Mouse (Mus musculus) embryonic facial prominence, embryonic 11.5 days (tissue): ENCODE results near the gene Arhgap28. TPM values are rescaled to one million over a fixed set of nuclear protein-coding genes. Genes with fewer than 3 reads are reported as not detected.
A peak's percentile ranks its signal among the peaks of the same experiment; 100 is the strongest.

ENCODE experiments used
- ATAC-seq: fragments of 200-750 bp; cut with Nextera tagmentation; replicated peaks from 2 replicates; pipeline ENCODE4 v1.8.0; 2017; ENCODE audit warnings: low read depth; ENCODE audit not compliant: insufficient number of reproducible peaks, low FRiP score, low TSS enrichment
- DNase-seq: peaks from one replicate; pipeline ENCODE4 v3.0.0-alpha.2; 2015; ENCODE audit warnings: low spot score
- H3K27ac ChIP-seq: fragments of 300-500 bp; sonication (generic); replicated peaks from 2 replicates; pipeline ENCODE4 v1.5.1; 2014; ENCODE audit warnings: mild to moderate bottlenecking, low read depth, low read length, control low read depth
- H3K27me3 ChIP-seq: fragments of 300-500 bp; sonication (generic); 2 replicates; pipeline ENCODE4 v1.6.1; 2014; ENCODE audit warnings: mild to moderate bottlenecking, low read length, moderate library complexity, mixed read lengths; ENCODE audit not compliant: control insufficient read depth, insufficient read depth
- H3K36me3 ChIP-seq: fragments of 300-500 bp; sonication (generic); replicated peaks from 2 replicates; pipeline ENCODE4 v1.6.1; 2014; ENCODE audit warnings: low read depth, mild to moderate bottlenecking, low read length, moderate library complexity, mixed read lengths; ENCODE audit not compliant: control insufficient read depth, insufficient read depth
- H3K4me1 ChIP-seq: fragments of 300-500 bp; sonication (generic); 2 replicates; pipeline ENCODE4 v1.6.1; 2014; ENCODE audit warnings: low read length, mixed read lengths; ENCODE audit not compliant: control insufficient read depth, insufficient read depth
- H3K4me2 ChIP-seq: fragments of 300-500 bp; sonication (generic); 2 replicates; pipeline ENCODE4 v1.6.1; 2014; ENCODE audit warnings: low read depth, mild to moderate bottlenecking, control low read depth, low read length, moderate library complexity
- H3K4me3 ChIP-seq: fragments of 300-500 bp; sonication (generic); 2 replicates; pipeline ENCODE4 v1.5.1; 2014; ENCODE audit warnings: low read depth, low read length, control low read depth
- H3K9ac ChIP-seq: fragments of 300-500 bp; sonication (generic); replicated peaks from 2 replicates; pipeline ENCODE4 v1.6.1; 2014; ENCODE audit warnings: mild to moderate bottlenecking, control low read depth, low read length
- H3K9me3 ChIP-seq: fragments of 300-500 bp; sonication (generic); replicated peaks from 2 replicates; pipeline ENCODE4 v1.6.1; 2016; ENCODE audit warnings: mild to moderate bottlenecking, low read length, inconsistent platforms, mixed read lengths; ENCODE audit not compliant: control insufficient read depth
- WGBS: fragments of 180-500 bp; shearing (Covaris S2); extraction: QIAGEN DNeasy Blood & Tissue Kit; methylation state at CpG from one replicate; pipeline ENCODE4 v1.1.7; 2014; 5-methylcytosine and 5-hydroxymethylcytosine counted together
- polyA plus RNA-seq: library from polyadenylated mRNA; unstranded; fragments of >200 nt; fragmentation: Nextera tagmentation; extraction: Ambion mirVana; gene quantifications from 2 replicates; pipeline ENCODE4 v1.2.1, GENCODE M21; 2014

Arhgap28 gene
- polyA plus RNA-seq, 1 experiment from 2014 or later, result 82.7 TPM

DNA sequence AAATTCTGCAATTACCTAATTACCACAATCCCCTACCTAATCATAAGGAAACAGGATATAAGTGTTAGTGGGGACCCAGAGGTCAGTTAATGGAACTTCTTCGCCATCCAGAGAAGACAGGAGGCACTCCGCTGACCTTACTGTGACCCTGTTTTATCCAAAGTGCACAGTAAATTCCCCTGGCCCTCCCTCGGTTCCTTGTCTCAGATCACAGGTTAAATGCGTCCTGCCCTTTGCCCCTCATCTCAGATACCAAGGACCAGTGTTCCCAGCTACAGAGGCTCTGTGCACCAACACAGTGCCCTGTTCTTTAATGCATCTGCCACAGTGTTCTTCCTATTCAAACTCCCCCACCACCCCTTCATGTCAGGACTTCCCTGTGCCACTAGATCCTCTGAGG, 18.4 kb downstream of the Arhgap28 start:
- DNase-seq (no peak), ATAC-seq (no peak)
- Histone ChIP-seq H3K9me3 (no peaks in the 10 kb centered on the region), H3K4me1 (peaks cover 8% of the 10 kb centered on the region), H3K9ac (no peak overlapping the region), H3K27ac (no peak overlapping the region), H3K4me3 (no peak overlapping the region), H3K36me3 (no peaks in the 10 kb centered on the region), H3K27me3 (no peaks in the 10 kb centered on the region), H3K4me2 (no peak overlapping the region)
- WGBS, result 16% methylated on average over 4 of the region's 4 CpGs

DNA sequence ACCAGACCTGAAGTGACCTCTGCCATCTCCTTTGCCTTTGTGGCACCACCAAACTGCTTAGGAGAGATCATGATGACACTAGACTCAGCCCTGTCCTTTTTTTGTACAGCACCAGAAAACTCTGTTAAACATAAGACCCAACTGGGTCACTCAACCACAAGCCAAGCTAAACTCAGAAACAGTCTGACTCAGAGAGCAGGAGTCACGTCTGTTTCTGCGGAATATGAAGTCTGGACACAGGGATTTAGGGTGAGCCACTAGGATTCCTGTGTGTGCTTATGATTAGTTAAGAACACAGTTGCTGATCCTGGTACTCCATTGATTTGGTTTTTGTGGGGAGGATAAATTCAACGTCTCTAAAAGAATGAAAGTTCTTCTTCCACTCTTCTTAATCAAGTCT, 23.3 kb downstream of the Arhgap28 start:
- H3K4me2 ChIP-seq, result no peak overlapping the region
- H3K36me3 ChIP-seq, result no peaks in the 10 kb centered on the region
- no peak overlapping the region for H3K4me3 ChIP-seq
- no peaks in the 10 kb centered on the region for H3K27me3 ChIP-seq
- H3K4me1 ChIP-seq, result no peaks in the 10 kb centered on the region
- WGBS, result 72% methylated on average over 3 of the region's 3 CpGs
- DNase-seq (no peak), ATAC-seq (no peak)
- no peak overlapping the region for H3K9ac ChIP-seq
- H3K9me3 ChIP-seq, result no peaks in the 10 kb centered on the region
- H3K27ac ChIP-seq, result no peak overlapping the region

DNA sequence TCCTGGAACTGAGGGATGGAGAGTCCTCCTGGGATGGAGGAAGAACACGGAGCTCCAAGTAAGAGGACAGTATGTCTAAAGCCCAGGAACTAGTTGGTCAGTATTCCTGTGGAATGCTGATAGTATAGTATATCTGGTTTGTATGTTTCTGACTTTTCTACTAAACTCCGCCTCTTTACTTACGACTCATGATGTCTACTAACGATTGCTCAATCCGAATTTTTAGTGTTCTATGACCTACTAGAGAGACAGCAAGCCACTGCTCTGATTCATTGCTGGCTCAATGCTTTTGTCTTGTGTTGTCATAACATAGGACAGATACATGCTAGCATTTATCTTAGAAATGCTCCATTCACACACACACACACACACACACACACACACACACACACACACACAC, 24.7 kb downstream of the Arhgap28 start:
- no peak for DNase-seq
- no peak overlapping the region for H3K4me3 ChIP-seq
- no peak overlapping the region for H3K9ac ChIP-seq
- ATAC-seq, result no peak
- no peak overlapping the region for H3K4me2 ChIP-seq
- H3K9me3 ChIP-seq, result no peaks in the 10 kb centered on the region
- no peak overlapping the region for H3K27ac ChIP-seq
- H3K4me1 ChIP-seq, result no peaks in the 10 kb centered on the region
- 79% methylated on average over 5 of the region's 5 CpGs for WGBS
- H3K27me3 ChIP-seq, result no peaks in the 10 kb centered on the region
- H3K36me3 ChIP-seq, result no peaks in the 10 kb centered on the region

DNA sequence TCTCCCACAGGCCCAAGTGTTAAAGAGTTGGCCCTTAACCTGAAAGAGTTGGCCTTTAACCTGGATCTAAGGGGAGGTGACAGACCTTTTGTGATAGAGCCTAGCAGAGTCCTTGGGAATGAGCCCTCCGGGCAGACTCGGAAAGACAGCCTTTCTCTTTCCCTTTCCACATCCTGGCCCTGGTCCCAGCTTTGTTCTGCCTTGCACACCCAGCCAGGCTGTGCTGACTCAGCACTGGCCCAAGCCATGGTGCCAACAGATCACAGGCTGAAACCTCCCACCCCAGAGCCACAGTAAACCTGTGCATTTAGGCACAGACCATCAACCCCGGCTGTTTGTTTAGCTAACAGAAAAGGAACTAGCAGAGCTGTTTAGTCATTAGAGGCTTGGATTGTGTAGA, 25.1 kb downstream of the Arhgap28 start:
- H3K9ac ChIP-seq, result no peak overlapping the region
- H3K27ac ChIP-seq, result no peak overlapping the region
- no peak overlapping the region for H3K4me3 ChIP-seq
- H3K27me3 ChIP-seq, result no peaks in the 10 kb centered on the region
- no peaks in the 10 kb centered on the region for H3K9me3 ChIP-seq
- no peaks in the 10 kb centered on the region for H3K4me1 ChIP-seq
- no peak overlapping the region for H3K4me2 ChIP-seq
- DNase-seq (no peak), ATAC-seq (0 out of 2 replicates have a peak, but pooled peaks have one; percentile 5)
- 23% methylated on average over 3 of the region's 3 CpGs for WGBS
- H3K36me3 ChIP-seq, result no peaks in the 10 kb centered on the region

DNA sequence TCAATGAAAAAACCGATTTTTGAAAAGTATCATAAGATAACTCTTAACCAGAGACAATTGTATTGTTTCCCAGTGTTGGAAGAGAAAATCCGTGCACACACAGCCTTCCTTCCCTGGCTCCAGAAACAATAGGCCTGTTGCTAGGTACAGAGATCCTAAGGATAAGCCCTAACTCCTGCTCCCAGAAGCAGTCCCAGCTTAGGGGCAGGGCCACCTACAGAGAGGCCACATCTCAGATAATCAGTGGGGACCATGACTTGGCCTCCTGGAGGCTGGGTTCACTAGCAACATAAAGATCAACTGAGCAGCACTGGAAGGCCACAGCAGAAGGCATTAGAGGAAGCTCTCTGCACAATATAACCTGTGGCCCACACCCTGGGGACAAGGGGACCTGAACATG, 27.5 kb downstream of the Arhgap28 start:
- Histone ChIP-seq H3K9ac (no peak overlapping the region), H3K27ac (no peak overlapping the region)
- no peak for ATAC-seq

DNA sequence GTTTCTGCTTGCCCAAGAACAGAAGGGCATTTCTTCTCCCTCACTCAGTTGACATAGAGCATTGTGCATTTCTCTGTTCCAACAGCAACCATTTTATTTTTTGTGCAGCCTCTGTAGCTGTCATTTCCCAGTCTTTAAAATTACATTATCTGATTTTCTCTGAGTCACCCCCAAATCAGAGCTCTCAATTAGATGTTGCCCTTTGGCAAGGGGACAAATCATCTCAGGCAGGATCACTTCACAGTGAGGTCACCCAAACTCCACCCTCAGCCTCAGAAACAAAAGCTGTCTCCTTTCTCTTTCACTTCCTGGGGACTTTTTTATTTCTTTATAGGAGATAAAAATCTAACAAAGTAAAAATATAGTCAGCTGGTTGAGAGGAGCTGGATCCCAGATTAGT, 27.9 kb downstream of the Arhgap28 start:
- no peaks in the 10 kb centered on the region for H3K27me3 ChIP-seq
- no peak overlapping the region for H3K4me3 ChIP-seq
- H3K27ac ChIP-seq, result no peak overlapping the region
- H3K4me2 ChIP-seq, result no peak overlapping the region
- H3K9ac ChIP-seq, result no peak overlapping the region
- no peaks in the 10 kb centered on the region for H3K36me3 ChIP-seq
- DNase-seq (no peak), ATAC-seq (no peak)
- H3K4me1 ChIP-seq, result no peaks in the 10 kb centered on the region
- no peaks in the 10 kb centered on the region for H3K9me3 ChIP-seq

More for the DNA sequence above, 27.5 kb downstream of the Arhgap28 start:
- DNase-seq, result no peak
- WGBS, result 28% methylated on average over 2 of the region's 2 CpGs
- Histone ChIP-seq H3K36me3 (no peaks in the 10 kb centered on the region), H3K27me3 (no peaks in the 10 kb centered on the region), H3K4me2 (no peak overlapping the region), H3K4me1 (no peaks in the 10 kb centered on the region), H3K9me3 (no peaks in the 10 kb centered on the region), H3K4me3 (no peak overlapping the region)

DNA sequence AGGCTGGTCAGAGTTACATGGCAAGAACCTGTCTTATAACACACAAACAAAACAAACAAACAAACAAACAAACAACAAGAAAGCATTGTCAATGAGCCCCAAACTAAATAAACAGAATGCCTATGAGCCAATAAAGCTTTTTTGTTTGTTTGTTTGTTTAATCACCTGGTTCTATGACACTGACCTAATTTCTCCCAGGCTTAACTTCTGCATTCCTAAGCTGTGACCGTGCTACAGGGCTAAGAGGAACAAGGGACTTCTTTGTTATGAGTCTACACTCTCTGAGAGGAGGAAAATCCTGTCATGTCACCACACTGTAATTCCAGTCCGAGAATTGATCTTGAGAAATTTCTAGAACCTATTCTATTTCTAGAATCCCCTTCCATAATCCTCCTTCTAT, 29.2 kb downstream of the Arhgap28 start:
- H3K4me2 ChIP-seq, result no peak overlapping the region
- H3K36me3 ChIP-seq, result no peaks in the 10 kb centered on the region
- H3K4me3 ChIP-seq, result no peak overlapping the region
- DNase-seq (no peak), ATAC-seq (no peak)
- H3K27me3 ChIP-seq, result no peaks in the 10 kb centered on the region
- H3K9ac ChIP-seq, result no peak overlapping the region
- 25% methylated on average over 2 of the region's 2 CpGs for WGBS
- H3K9me3 ChIP-seq, result no peaks in the 10 kb centered on the region
- no peaks in the 10 kb centered on the region for H3K4me1 ChIP-seq
- no peak overlapping the region for H3K27ac ChIP-seq

DNA sequence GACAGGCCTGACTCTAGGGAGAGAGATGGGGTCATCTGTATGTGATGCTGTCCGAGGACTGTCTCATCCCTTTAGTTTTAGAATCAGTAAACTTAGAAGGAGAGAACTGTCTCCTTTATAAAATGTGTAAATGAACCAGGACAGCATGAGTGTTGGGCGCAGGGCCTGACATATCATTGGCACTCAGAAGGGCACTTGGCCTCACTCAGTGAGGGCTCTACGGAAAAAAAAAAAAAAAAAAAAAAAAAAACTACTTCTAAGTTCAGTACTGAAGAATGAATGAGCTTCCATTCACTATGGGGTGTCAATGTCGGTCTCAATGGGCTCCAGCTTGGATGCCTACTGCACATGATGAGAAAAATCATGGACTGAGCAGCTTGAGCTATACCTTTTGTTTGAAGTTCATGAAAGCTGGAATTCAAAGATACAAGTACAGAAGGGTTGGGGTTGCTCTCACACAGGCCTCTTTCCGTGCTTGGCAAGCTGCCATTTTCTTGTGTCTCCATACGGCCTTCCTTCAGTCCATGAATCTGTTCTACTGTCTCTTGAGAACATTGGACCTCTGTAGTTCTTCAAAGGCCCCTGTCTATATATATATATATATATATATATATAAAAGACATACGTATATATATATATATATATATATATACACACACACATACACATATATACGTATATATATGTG, 36.9 kb downstream of the Arhgap28 start:
- no peaks in the 10 kb centered on the region for H3K27me3 ChIP-seq
- no peak overlapping the region for H3K27ac ChIP-seq
- no peak for ATAC-seq
- 86% methylated on average over 8 of the region's 8 CpGs for WGBS
- no peak for DNase-seq
- H3K36me3 ChIP-seq, result no peaks in the 10 kb centered on the region
- H3K9me3 ChIP-seq, result no peaks in the 10 kb centered on the region
- H3K4me2 ChIP-seq, result no peak overlapping the region
- no peaks in the 10 kb centered on the region for H3K4me1 ChIP-seq
- H3K9ac ChIP-seq, result no peak overlapping the region
- no peak overlapping the region for H3K4me3 ChIP-seq
